Mouse (Mus musculus) embryonic facial prominence, embryonic 14.5 days (tissue): ENCODE data around the gene Samd4b. TPM values are rescaled to one million over a fixed set of nuclear protein-coding genes. Genes with fewer than 3 reads are reported as not detected.
A peak's percentile ranks its signal among the peaks of the same experiment; 100 is the strongest.

Experiments
- ATAC-seq: fragments of 200-750 bp; cut with Nextera tagmentation; 2 replicates; pipeline ENCODE4 v1.8.0; 2017; ENCODE audit warnings: low read depth, moderate number of reproducible peaks, moderate TSS enrichment
- DNase-seq: peaks from one replicate; pipeline ENCODE4 v3.0.0-alpha.2; 2015; ENCODE audit warnings: low spot score
- H3K27ac ChIP-seq: fragments of 300-500 bp; sonication (generic); replicated peaks from 2 replicates; pipeline ENCODE4 v1.5.1; 2014; ENCODE audit warnings: low read depth, mild to moderate bottlenecking, low read length, moderate library complexity
- H3K27me3 ChIP-seq: fragments of 300-500 bp; sonication (generic); replicated peaks from 2 replicates; pipeline ENCODE4 v1.6.1; 2014; ENCODE audit warnings: low read length; ENCODE audit not compliant: control insufficient read depth, insufficient read depth
- H3K36me3 ChIP-seq: fragments of 300-500 bp; sonication (generic); 2 replicates; pipeline ENCODE4 v1.6.1; 2014; ENCODE audit warnings: low read length, mixed read lengths; ENCODE audit not compliant: control insufficient read depth, insufficient read depth
- H3K4me1 ChIP-seq: fragments of 300-500 bp; sonication (generic); 2 replicates; pipeline ENCODE4 v1.6.1; 2014; ENCODE audit warnings: antibody characterized with exemption, low read length; ENCODE audit not compliant: control insufficient read depth, insufficient read depth
- H3K4me2 ChIP-seq: fragments of 300-500 bp; sonication (generic); 2 replicates; pipeline ENCODE4 v1.6.1; 2014; ENCODE audit warnings: low read depth, mild to moderate bottlenecking, low read length, moderate library complexity, mixed read lengths
- H3K4me3 ChIP-seq: fragments of 300-500 bp; sonication (generic); 2 replicates; pipeline ENCODE4 v1.5.1; 2014; ENCODE audit warnings: low read depth, mild to moderate bottlenecking, low read length
- H3K9ac ChIP-seq: fragments of 300-500 bp; sonication (generic); 2 replicates; pipeline ENCODE4 v1.6.1; 2014; ENCODE audit warnings: low read depth, mild to moderate bottlenecking, low read length, moderate library complexity, mixed read lengths
- H3K9me3 ChIP-seq: fragments of 300-500 bp; sonication (generic); 2 replicates; pipeline ENCODE4 v1.6.1; 2016; ENCODE audit warnings: low read length; ENCODE audit not compliant: control insufficient read depth
- WGBS: fragments of 180-500 bp; shearing (Covaris S2); extraction: QIAGEN DNeasy Blood & Tissue Kit; methylation state at CpG from one replicate; pipeline ENCODE4 v1.1.7; 2014; 5-methylcytosine and 5-hydroxymethylcytosine counted together
- polyA plus RNA-seq: library from polyadenylated mRNA; unstranded; fragments of >200 nt; fragmentation: Nextera tagmentation; extraction: Ambion mirVana; gene quantifications from 2 replicates; pipeline ENCODE4 v1.2.1, GENCODE M21; 2014

Samd4b gene
- polyA plus RNA-seq, 1 experiment from 2014 or later: 33.8 TPM

- no peaks in the 10 kb centered on the region for H3K9me3 ChIP-seq
- peaks cover 90% of the 10 kb centered on the region for H3K36me3 ChIP-seq
- no peak overlapping the region for H3K27ac ChIP-seq
- no peak overlapping the region for H3K9ac ChIP-seq
- no peak for ATAC-seq
- no peaks in the 10 kb centered on the region for H3K4me1 ChIP-seq
- no peak overlapping the region for H3K4me3 ChIP-seq
- H3K4me2 ChIP-seq: no peak overlapping the region
- no peaks in the 10 kb centered on the region for H3K27me3 ChIP-seq
- DNase-seq: no peak
- 82% methylated on average over 2 of the region's 2 CpGs for WGBS
Measured at GRCm38 (mm10) chr7:28419416-28419815, 178.5 kb downstream of the Samd4b start.

- ATAC-seq: peak; percentile 57; the same call in 1 of the 2 replicates
- 0 out of 2 replicates have a peak overlapping the region, but pooled peaks have one; percentile 6 for H3K27ac ChIP-seq
Measured at GRCm38 (mm10) chr7:28418096-28418670, 179.8 kb downstream of the Samd4b start.

GRCm38 (mm10) chr7:28417368-28417767, 180.6 kb downstream of the Samd4b start:
- no peak for DNase-seq
- Histone ChIP-seq H3K4me1 (no peaks in the 10 kb centered on the region), H3K9ac (no peak overlapping the region)

More at GRCm38 (mm10) chr7:28418096-28418670, 179.8 kb downstream of the Samd4b start:
- no peaks in the 10 kb centered on the region for H3K9me3 ChIP-seq
- H3K36me3 ChIP-seq: peaks cover 95% of the 10 kb centered on the region
- H3K4me3 ChIP-seq: no peak overlapping the region
- no peaks in the 10 kb centered on the region for H3K27me3 ChIP-seq
- DNase-seq: peak; percentile 56
- 59% methylated on average over 8 of the region's 8 CpGs for WGBS
- no peaks in the 10 kb centered on the region for H3K4me1 ChIP-seq
- H3K4me2 ChIP-seq: no peak overlapping the region
- H3K9ac ChIP-seq: no peak overlapping the region

GRCm38 (mm10) chr7:28412826-28413225, 185.1 kb downstream of the Samd4b start:
- no peak for ATAC-seq
- H3K9me3 ChIP-seq: no peaks in the 10 kb centered on the region

More at GRCm38 (mm10) chr7:28417368-28417767, 180.6 kb downstream of the Samd4b start:
- no peak overlapping the region for H3K27ac ChIP-seq
- no peaks in the 10 kb centered on the region for H3K27me3 ChIP-seq
- peaks cover 95% of the 10 kb centered on the region for H3K36me3 ChIP-seq
- H3K4me3 ChIP-seq: no peak overlapping the region
- no peaks in the 10 kb centered on the region for H3K9me3 ChIP-seq
- no peak for ATAC-seq
- no peak overlapping the region for H3K4me2 ChIP-seq

GRCm38 (mm10) chr7:28410841-28411475, 187.0 kb downstream of the Samd4b start:
- Histone ChIP-seq H3K4me2 (no peak overlapping the region), H3K4me3 (no peak overlapping the region), H3K9ac (no peak overlapping the region), H3K36me3 (peaks cover 85% of the 10 kb centered on the region), H3K27ac (no peak overlapping the region), H3K27me3 (no peaks in the 10 kb centered on the region), H3K9me3 (no peaks in the 10 kb centered on the region), H3K4me1 (no peaks in the 10 kb centered on the region)
- WGBS: 85% methylated on average over 3 of the region's 3 CpGs
- no peak for ATAC-seq
- no peak for DNase-seq

More at GRCm38 (mm10) chr7:28412826-28413225, 185.1 kb downstream of the Samd4b start:
- Histone ChIP-seq H3K9ac (no peak overlapping the region), H3K36me3 (peaks cover 85% of the 10 kb centered on the region), H3K4me2 (no peak overlapping the region), H3K27ac (no peak overlapping the region), H3K4me3 (no peak overlapping the region), H3K4me1 (no peaks in the 10 kb centered on the region), H3K27me3 (no peaks in the 10 kb centered on the region)
- DNase-seq: no peak
- 87% methylated on average over 4 of the region's 4 CpGs for WGBS

- H3K27me3 ChIP-seq: no peaks in the 10 kb centered on the region
- no peaks in the 10 kb centered on the region for H3K4me1 ChIP-seq
- no peak overlapping the region for H3K4me3 ChIP-seq
- H3K9me3 ChIP-seq: no peaks in the 10 kb centered on the region
- H3K36me3 ChIP-seq: peaks cover 98% of the 10 kb centered on the region
- DNase-seq (no peak), ATAC-seq (no peak)
- no peak overlapping the region for H3K4me2 ChIP-seq
- H3K27ac ChIP-seq: no peak overlapping the region
- WGBS: 78% methylated on average over 3 of the region's 3 CpGs
- H3K9ac ChIP-seq: no peak overlapping the region
Measured at GRCm38 (mm10) chr7:28401942-28402341, 196.0 kb downstream of the Samd4b start.

- peaks cover 98% of the 10 kb centered on the region for H3K36me3 ChIP-seq
- no peaks in the 10 kb centered on the region for H3K27me3 ChIP-seq
- H3K9ac ChIP-seq: no peak overlapping the region
- H3K4me2 ChIP-seq: no peak overlapping the region
- no peak overlapping the region for H3K4me3 ChIP-seq
- no peak overlapping the region for H3K27ac ChIP-seq
- DNase-seq (no peak), ATAC-seq (no peak)
- no peaks in the 10 kb centered on the region for H3K4me1 ChIP-seq
- 85% methylated on average over 1 of the region's 1 CpGs for WGBS
- H3K9me3 ChIP-seq: no peaks in the 10 kb centered on the region
Measured at GRCm38 (mm10) chr7:28401030-28401429, 196.9 kb downstream of the Samd4b start.

GRCm38 (mm10) chr7:28398696-28399340, 199.1 kb downstream of the Samd4b start:
- Histone ChIP-seq H3K4me3 (no peak overlapping the region), H3K27me3 (no peaks in the 10 kb centered on the region), H3K9ac (no peak overlapping the region), H3K27ac (no peak overlapping the region), H3K36me3 (peaks cover 86% of the 10 kb centered on the region), H3K4me2 (no peak overlapping the region), H3K9me3 (no peaks in the 10 kb centered on the region), H3K4me1 (no peaks in the 10 kb centered on the region)
- ATAC-seq: no peak
- no peak for DNase-seq
- 89% methylated on average over 10 of the region's 10 CpGs for WGBS
